Mouse (Mus musculus) brain, embryonic 18.5 days (tissue): Measurements from ENCODE around the gene Tmem8b.
A peak's percentile ranks its signal among the peaks of the same experiment; 100 is the strongest.

ENCODE experiments used
- DNase-seq: peaks from one replicate; pipeline ENCODE4 v3.0.0-alpha.2; 2012; ENCODE audit warnings: low read depth, low spot score

The Tmem8b gene

DNA sequence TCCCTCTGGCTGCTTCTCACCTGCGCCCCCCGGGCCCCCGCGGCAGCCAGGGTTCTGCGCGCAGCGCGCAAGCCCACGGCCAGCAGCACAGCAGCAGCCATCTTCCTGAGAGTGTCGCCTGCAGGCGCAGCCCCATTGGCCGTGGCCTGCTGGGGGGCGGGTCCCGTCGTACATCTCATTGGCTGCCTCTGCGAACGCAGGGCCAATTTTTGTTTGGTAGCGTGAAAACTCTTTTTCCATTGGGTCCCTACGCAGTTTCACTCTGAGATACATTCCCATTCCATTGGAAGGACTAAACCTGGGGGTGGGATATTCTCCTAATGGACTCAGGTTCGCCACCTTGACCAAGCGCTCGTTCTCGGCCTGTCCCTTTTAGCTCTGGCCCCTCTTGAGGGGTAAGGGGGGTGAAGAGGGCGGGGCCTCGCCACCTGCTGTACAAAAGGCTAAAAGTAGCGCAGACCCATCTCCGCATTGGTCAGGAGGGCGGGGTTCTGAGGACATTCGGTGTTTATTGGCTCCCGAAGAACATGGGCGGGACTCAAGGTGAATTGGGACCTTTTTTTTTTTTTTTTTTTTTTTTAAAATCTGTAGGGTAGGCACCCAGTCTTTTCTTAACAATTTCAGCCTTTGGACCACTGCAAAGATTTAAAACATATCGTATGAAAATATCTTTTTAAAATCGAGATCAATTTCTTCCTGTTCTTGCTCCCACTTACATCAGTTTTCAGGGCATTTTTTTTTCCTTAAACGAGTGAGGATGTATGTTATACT is 12.2 kb upstream of the Tmem8b start, which contains the start of gene Hint2:
Hint2 (minus strand) TSS at position 128 of the 771 bp plus-strand sequence.
- DNase-seq = peak; percentile 97

GRCm38 (mm10) chr4:43657146-43657545 is 11.6 kb upstream of the Tmem8b start:
- no peak for DNase-seq

DNA sequence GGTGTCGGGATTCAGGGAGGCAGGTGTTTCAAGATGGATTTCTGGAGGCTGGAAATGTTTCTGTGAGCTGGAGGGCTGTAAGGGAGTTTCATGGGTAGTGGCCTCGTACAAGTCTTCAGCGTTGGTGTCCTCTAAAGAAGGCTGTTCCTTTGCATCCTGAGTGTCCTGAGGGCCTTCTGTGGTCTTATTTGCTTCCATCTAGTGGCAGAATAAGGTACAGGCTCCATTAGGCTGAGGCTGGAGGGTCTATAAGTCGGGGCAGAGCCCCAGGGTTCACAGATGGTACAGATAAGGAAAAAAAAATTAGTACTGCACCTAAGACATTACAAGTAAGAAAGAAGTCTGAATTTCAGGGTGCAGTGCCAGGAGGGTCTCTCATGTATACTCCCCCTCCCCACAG is 2.4 kb upstream of the Tmem8b start:
- DNase-seq = no peak

DNA sequence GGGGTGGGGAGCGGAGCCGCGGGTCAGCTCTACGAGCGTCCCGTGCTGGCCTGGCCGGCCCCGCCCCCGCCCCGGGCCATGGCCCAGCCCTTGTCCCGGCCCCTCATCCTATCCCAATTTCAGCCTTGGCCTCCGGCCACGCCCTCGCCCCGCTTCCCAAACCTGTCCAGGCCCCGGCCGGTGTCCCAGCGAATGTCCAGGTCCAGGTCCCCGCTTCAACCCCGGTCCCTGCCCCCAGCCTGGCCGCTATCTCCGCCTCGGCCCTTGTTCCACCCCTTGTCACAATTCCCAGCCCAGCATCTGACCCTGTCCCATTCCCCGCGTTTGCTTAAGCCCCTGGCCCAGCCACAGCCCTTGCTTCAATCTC is 640 bp downstream of the Tmem8b start:
- no peak for DNase-seq

- DNase-seq = peak; percentile 55
Observed at GRCm38 (mm10) chr4:43672070-43672469, 3.3 kb downstream of the Tmem8b start.

GRCm38 (mm10) chr4:43673703-43674102 is 4.9 kb downstream of the Tmem8b start:
- no peak for DNase-seq

DNA sequence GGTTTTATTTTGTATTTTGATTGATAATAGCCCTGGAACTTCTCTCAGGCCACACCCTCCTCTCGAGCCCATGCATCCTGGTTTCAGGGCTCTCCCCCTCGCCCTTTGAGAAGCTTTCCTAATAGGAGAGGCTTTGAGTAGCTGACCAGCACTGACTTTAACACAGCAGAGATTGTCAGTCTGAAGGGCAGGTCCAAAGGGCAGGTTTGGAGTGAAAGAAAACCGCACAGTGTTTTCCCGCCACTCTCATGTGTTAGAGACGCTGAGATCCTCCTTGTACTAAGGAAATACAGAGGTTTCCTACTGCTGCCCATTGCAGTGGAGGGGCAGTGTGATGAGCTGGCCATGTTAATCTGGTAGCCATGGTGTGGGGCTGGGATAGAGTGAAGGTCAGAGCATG is 6.2 kb downstream of the Tmem8b start:
- DNase-seq = no peak

GRCm38 (mm10) chr4:43675608-43676007 is 6.8 kb downstream of the Tmem8b start:
- DNase-seq = no peak

- no peak for DNase-seq
Observed at GRCm38 (mm10) chr4:43678541-43678940, 9.8 kb downstream of the Tmem8b start.

DNA sequence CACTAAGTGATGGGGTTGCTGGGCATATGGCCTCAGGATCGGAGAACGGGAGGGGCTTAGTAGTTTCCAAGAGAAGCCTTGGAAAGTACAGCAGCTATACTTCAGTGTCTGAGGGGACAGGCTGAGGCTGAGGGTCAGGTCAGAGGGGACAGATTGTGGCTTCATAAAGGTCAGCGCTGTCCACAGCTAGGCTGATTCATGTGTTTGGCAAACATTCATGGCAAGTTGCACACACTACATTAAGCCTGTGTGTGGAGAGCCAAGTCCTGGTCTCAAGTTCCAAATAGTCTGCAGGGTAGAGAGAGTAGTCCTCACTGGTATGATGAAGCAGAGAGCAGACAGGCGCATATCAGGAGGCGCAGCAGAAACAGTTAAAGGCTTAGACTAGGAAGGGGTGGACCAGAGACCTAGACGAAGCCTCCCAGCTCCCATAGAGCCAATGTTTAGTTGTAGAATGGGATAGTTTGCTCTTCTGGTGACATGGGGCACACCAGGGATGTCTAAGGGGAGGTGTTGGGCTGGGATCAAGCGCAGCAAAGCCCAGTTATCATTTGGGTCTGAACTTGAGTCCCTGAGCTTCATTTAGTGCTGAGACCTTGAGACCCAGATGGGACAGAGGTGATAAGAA is 10.8 kb downstream of the Tmem8b start:
- DNase-seq = no peak

- DNase-seq = no peak
Observed at GRCm38 (mm10) chr4:43690021-43690420, 21.2 kb downstream of the Tmem8b start.

DNA sequence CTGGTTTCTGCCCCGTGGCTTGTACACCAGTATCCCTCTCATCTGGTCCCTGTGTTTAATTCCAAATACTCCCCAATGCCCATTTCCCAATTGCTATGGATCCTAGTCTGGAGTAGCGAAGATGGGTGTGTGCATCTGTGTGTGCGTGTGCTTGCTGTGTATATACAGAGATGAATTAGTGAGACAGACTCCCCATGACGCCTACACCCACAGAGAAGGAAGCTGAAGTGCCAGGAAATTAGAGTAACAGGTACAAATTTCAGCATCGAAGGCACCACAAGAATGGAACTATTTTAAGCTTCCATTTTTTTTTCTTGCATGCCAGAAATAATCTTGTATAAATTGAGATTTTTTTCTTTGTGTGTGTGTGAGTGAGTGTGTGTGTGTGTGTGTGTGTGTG is 22.3 kb downstream of the Tmem8b start:
- DNase-seq = no peak

GRCm38 (mm10) chr4:43693806-43694241 is 25.1 kb downstream of the Tmem8b start:
- DNase-seq = no peak

GRCm38 (mm10) chr4:43694439-43695248 is 25.9 kb downstream of the Tmem8b start:
- no peak for DNase-seq

DNA sequence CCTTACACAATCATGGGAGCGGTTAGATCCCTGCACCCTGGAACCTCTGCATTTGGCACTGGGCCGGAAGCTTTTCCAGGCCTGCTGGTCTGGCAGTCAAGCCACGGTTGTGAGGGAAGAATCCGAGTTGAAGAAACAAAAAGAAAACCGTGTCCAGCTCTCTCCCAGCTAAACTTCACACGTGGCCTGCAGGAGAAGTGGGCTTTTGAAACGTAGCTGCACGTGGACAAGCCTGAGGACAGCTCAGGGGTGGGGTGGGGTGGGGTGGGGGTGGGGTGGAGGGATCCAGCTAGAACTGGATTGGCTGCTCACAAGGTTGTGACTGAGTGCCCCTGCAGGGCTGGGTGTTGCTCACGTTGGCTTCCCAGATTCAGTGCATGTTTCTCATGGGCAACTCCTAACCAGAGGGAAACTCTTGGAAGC is 26.5 kb downstream of the Tmem8b start:
- no peak for DNase-seq

DNA sequence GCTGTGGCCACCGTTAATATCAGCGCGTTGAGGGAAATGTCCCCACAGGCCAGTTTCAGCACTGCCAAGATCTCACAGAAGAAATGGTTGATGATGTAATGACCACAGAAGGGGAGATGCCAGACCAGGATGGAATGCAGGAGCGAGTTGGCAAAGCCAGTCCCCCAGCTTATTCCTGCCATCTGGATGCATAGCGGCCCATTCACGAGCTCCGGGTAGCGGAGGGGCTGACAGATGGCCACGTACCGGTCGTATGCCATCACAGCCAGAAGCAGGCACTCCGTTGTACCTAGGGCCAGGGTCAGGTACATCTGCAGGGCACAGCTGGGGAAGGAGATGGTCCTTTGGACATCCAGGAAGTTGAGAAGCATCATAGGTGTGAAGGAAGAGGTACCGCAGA is 27.8 kb downstream of the Tmem8b start:
- no peak for DNase-seq

DNA sequence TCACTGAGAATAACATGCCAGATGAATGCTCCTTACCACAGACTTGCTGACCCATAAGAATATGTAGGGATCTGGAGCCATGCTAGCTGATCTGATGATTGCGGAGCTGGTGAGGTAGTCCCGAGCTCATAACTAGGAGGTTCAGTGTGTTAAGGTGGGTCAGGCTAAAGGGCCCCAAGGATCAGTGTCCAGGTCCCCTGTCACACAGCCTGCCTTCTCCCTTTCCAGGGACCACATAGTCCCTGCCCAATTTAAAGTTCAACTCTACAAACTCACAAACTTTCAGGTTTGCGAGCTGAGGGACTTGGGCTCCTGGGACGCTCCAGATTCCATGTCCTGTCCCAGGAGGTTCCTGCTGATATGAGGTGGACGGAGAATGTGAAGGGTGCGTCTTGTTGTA is 31.9 kb downstream of the Tmem8b start, which contains the start of gene Olfr70:
Olfr70 (minus strand) TSS at position 101 of the 400 bp plus-strand sequence.
- no peak for DNase-seq

GRCm38 (mm10) chr4:43703439-43703838 is 34.7 kb downstream of the Tmem8b start:
- no peak for DNase-seq

DNA sequence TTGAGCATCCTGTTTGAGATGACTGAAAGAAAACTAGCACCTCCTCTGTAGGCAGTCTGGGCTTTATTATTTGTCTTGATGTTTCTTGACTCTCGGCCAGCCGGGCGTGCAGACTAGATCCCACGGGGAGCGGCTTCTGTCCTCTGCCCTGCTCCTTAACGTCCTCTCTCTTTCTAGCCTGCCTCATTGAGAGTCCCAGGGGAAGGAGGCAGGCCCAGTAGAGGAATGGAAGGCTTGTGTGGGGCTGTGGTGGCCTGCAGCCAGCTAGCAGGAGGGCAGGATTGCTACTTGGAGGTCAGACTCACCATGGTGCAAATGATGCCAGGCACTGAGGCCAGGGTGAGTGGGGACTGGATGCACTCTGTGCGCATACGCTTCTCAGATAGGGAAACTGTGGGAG is 35.1 kb downstream of the Tmem8b start:
- no peak for DNase-seq

- DNase-seq = no peak
Observed at GRCm38 (mm10) chr4:43705991-43706390, 37.2 kb downstream of the Tmem8b start.

- no peak for DNase-seq
Observed at GRCm38 (mm10) chr4:43709869-43710268, 41.1 kb downstream of the Tmem8b start, which contains the start of gene Olfr71. Olfr71 (minus strand) TSS chr4:43710255.

- DNase-seq = no peak
Observed at GRCm38 (mm10) chr4:43711821-43712220, 43.0 kb downstream of the Tmem8b start.
